Mouse (Mus musculus) kidney, embryonic 16.5 days (tissue): ENCODE data around the gene Nkain4. TPM values are rescaled to one million over a fixed set of nuclear protein-coding genes. Genes with fewer than 3 reads are reported as not detected.

Source experiments
- ATAC-seq: fragments of 200-750 bp; cut with Nextera tagmentation; 2 replicates; pipeline ENCODE4 v1.8.0; 2017; ENCODE audit warnings: moderate TSS enrichment; ENCODE audit not compliant: low FRiP score, low TSS enrichment
- H3K27ac ChIP-seq: fragments of 300-500 bp; sonication (generic); 2 replicates; pipeline ENCODE4 v1.5.1; 2014; ENCODE audit warnings: low read length
- H3K27me3 ChIP-seq: fragments of 300-500 bp; sonication (generic); 2 replicates; pipeline ENCODE4 v1.6.1; 2014; ENCODE audit warnings: low read length, control low read depth, mixed read lengths; ENCODE audit not compliant: insufficient read depth
- H3K36me3 ChIP-seq: fragments of 300-500 bp; sonication (generic); 2 replicates; pipeline ENCODE4 v1.6.1; 2014; ENCODE audit warnings: low read length, control low read depth, mixed read lengths; ENCODE audit not compliant: insufficient read depth
- H3K4me1 ChIP-seq: fragments of 300-500 bp; sonication (generic); 2 replicates; pipeline ENCODE4 v1.6.1; 2014; ENCODE audit warnings: low read length, control low read depth, mixed read lengths; ENCODE audit not compliant: insufficient read depth
- H3K4me2 ChIP-seq: fragments of 300-500 bp; sonication (generic); replicated peaks from 2 replicates; pipeline ENCODE4 v1.6.1; 2014; ENCODE audit warnings: low read depth, low read length
- H3K4me3 ChIP-seq: fragments of 300-500 bp; sonication (generic); 2 replicates; pipeline ENCODE4 v1.5.1; 2014; ENCODE audit warnings: mild to moderate bottlenecking, low read length
- H3K9ac ChIP-seq: fragments of 300-500 bp; sonication (generic); replicated peaks from 2 replicates; pipeline ENCODE4 v1.6.1; 2014; ENCODE audit warnings: low read length
- H3K9me3 ChIP-seq: fragments of 300-500 bp; sonication (generic); 2 replicates; pipeline ENCODE4 v1.6.1; 2016; ENCODE audit warnings: low read length, control low read depth
- WGBS: fragments of 180-500 bp; shearing (Covaris S2); extraction: QIAGEN DNeasy Blood & Tissue Kit; methylation state at CpG from one replicate; pipeline ENCODE4 v1.1.7; 2014; 5-methylcytosine and 5-hydroxymethylcytosine counted together
- polyA plus RNA-seq: library from polyadenylated mRNA; unstranded; fragments of >200 nt; fragmentation: Nextera tagmentation; extraction: Ambion mirVana; gene quantifications from 2 replicates; pipeline ENCODE4 v1.2.1, GENCODE M21; 2015

The Nkain4 gene
- polyA plus RNA-seq, 1 experiment from 2014 or later: 48.7 TPM

- H3K36me3 ChIP-seq: peaks cover 8% of the 10 kb centered on the region
- H3K4me1 ChIP-seq: no peaks in the 10 kb centered on the region
- 92% methylated on average over 1 of the region's 1 CpGs for WGBS
- no peak overlapping the region for H3K9ac ChIP-seq
- no peak overlapping the region for H3K4me3 ChIP-seq
- H3K4me2 ChIP-seq: no peak overlapping the region
- H3K27ac ChIP-seq: no peak overlapping the region
- ATAC-seq: no peak
- H3K9me3 ChIP-seq: no peaks in the 10 kb centered on the region
- no peaks in the 10 kb centered on the region for H3K27me3 ChIP-seq
These were observed 32.5 kb upstream of the Nkain4 start for GRCm38 (mm10) chr2:180987001-180987400.

- Histone ChIP-seq H3K27ac (no peak within 1 kb of the TSS), H3K4me3 (no peak within 1 kb of the TSS), H3K36me3 (peaks cover 14% of the 10 kb centered on the region), H3K9ac (no peak within 1 kb of the TSS), H3K9me3 (no peaks in the 10 kb centered on the region), H3K4me2 (no peak within 1 kb of the TSS), H3K4me1 (no peaks in the 10 kb centered on the region), H3K27me3 (no peaks in the 10 kb centered on the region)
- WGBS: 61% methylated on average over 2 of the region's 2 CpGs
- no peak for ATAC-seq
These were observed 31.9 kb upstream of the Nkain4 start, which contains the start of gene Col20a1 for GRCm38 (mm10) chr2:180986449-180986848. Gene Col20a1, plus strand, starts transcription at chr2:180986535.

GRCm38 (mm10) chr2:180985635-180986034 is 31.1 kb upstream of the Nkain4 start:
- no peak overlapping the region for H3K4me2 ChIP-seq
- WGBS: 89% methylated on average over 2 of the region's 2 CpGs
- peaks cover 22% of the 10 kb centered on the region for H3K36me3 ChIP-seq

GRCm38 (mm10) chr2:180981133-180981532 is 26.6 kb upstream of the Nkain4 start:
- Histone ChIP-seq H3K4me1 (no peaks in the 10 kb centered on the region), H3K27me3 (no peaks in the 10 kb centered on the region), H3K36me3 (peaks cover 66% of the 10 kb centered on the region), H3K9ac (no peak overlapping the region), H3K9me3 (no peaks in the 10 kb centered on the region), H3K27ac (no peak overlapping the region), H3K4me3 (no peak overlapping the region), H3K4me2 (no peak overlapping the region)
- WGBS: 61% methylated on average over 6 of the region's 6 CpGs
- ATAC-seq: no peak

More at GRCm38 (mm10) chr2:180985635-180986034, 31.1 kb upstream of the Nkain4 start:
- no peak overlapping the region for H3K4me3 ChIP-seq
- no peaks in the 10 kb centered on the region for H3K4me1 ChIP-seq
- H3K9me3 ChIP-seq: no peaks in the 10 kb centered on the region
- no peak overlapping the region for H3K9ac ChIP-seq
- no peaks in the 10 kb centered on the region for H3K27me3 ChIP-seq
- no peak overlapping the region for H3K27ac ChIP-seq
- no peak for ATAC-seq

GRCm38 (mm10) chr2:180967010-180967763 is 12.7 kb upstream of the Nkain4 start, which contains the start of gene Arfgap1:
Gene Arfgap1, plus strand, starts transcription at chr2:180967225.
- H3K27me3 ChIP-seq: no peaks in the 10 kb centered on the region
- peaks cover 21% of the 10 kb centered on the region for H3K36me3 ChIP-seq
- H3K4me1 ChIP-seq: peaks cover 11% of the 10 kb centered on the region
- peak within 1 kb of the TSS; percentile 73 for H3K4me3 ChIP-seq
- H3K9me3 ChIP-seq: no peaks in the 10 kb centered on the region
- H3K4me2 ChIP-seq: peak within 1 kb of the TSS; percentile 71
- ATAC-seq: peak; percentile 95
- H3K9ac ChIP-seq: peak within 1 kb of the TSS; percentile 94
- under 1% methylated on average over 57 of the region's 57 CpGs for WGBS
- H3K27ac ChIP-seq: peak within 1 kb of the TSS; percentile 91

GRCm38 (mm10) chr2:180966092-180966882 is 11.8 kb upstream of the Nkain4 start:
- WGBS: 9% methylated on average over 14 of the region's 14 CpGs
- peaks cover 11% of the 10 kb centered on the region for H3K4me1 ChIP-seq
- peaks cover 13% of the 10 kb centered on the region for H3K36me3 ChIP-seq
- H3K4me2 ChIP-seq: peak overlapping the region; percentile 71
- H3K9me3 ChIP-seq: no peaks in the 10 kb centered on the region
- H3K4me3 ChIP-seq: peak overlapping the region; percentile 73
- no peaks in the 10 kb centered on the region for H3K27me3 ChIP-seq
- peak overlapping the region; percentile 94 for H3K9ac ChIP-seq
- ATAC-seq: no peak
- H3K27ac ChIP-seq: peak overlapping the region; percentile 91

GRCm38 (mm10) chr2:180963956-180964355 is 9.5 kb upstream of the Nkain4 start:
- Histone ChIP-seq H3K27ac (no peak overlapping the region), H3K9ac (no peak overlapping the region), H3K9me3 (no peaks in the 10 kb centered on the region), H3K36me3 (peaks cover 2% of the 10 kb centered on the region; the same call in 1 of the 2 replicates), H3K27me3 (no peaks in the 10 kb centered on the region), H3K4me2 (no peak overlapping the region), H3K4me1 (peaks cover 11% of the 10 kb centered on the region), H3K4me3 (no peak overlapping the region)
- no peak for ATAC-seq
- 3% methylated on average over 5 of the region's 5 CpGs for WGBS

- Histone ChIP-seq H3K4me1 (peaks cover 4% of the 10 kb centered on the region), H3K4me3 (no peak overlapping the region), H3K27ac (no peak overlapping the region), H3K9me3 (no peaks in the 10 kb centered on the region), H3K4me2 (no peak overlapping the region), H3K27me3 (no peaks in the 10 kb centered on the region), H3K9ac (no peak overlapping the region), H3K36me3 (no peaks in the 10 kb centered on the region)
- ATAC-seq: no peak
- WGBS: 74% methylated on average over 2 of the region's 2 CpGs
These were observed 8.3 kb upstream of the Nkain4 start for GRCm38 (mm10) chr2:180962616-180963308.

GRCm38 (mm10) chr2:180960187-180960586 is 5.7 kb upstream of the Nkain4 start:
- no peak for ATAC-seq
- no peak overlapping the region for H3K9ac ChIP-seq
- WGBS: 50% methylated on average over 3 of the region's 3 CpGs
- H3K27ac ChIP-seq: no peak overlapping the region
- H3K36me3 ChIP-seq: no peaks in the 10 kb centered on the region
- H3K4me3 ChIP-seq: no peak overlapping the region
- no peak overlapping the region for H3K4me2 ChIP-seq
- no peaks in the 10 kb centered on the region for H3K4me1 ChIP-seq
- 0 out of 2 replicates have a peak, but pooled peaks cover 3% of the 10 kb centered on the region for H3K27me3 ChIP-seq
- no peaks in the 10 kb centered on the region for H3K9me3 ChIP-seq
